Mouse (Mus musculus) urinary bladder, adult 18-20 months (tissue): ENCODE data around the gene Fam118b.

Experiments used
- DNase-seq, 2 experiments: peaks; one replicate each; pipeline ENCODE4 v3.0.0; 2022; ENCODE audit warnings: low spot score in 2 of 2, mixed read lengths in 2 of 2

Gene Fam118b

DNA sequence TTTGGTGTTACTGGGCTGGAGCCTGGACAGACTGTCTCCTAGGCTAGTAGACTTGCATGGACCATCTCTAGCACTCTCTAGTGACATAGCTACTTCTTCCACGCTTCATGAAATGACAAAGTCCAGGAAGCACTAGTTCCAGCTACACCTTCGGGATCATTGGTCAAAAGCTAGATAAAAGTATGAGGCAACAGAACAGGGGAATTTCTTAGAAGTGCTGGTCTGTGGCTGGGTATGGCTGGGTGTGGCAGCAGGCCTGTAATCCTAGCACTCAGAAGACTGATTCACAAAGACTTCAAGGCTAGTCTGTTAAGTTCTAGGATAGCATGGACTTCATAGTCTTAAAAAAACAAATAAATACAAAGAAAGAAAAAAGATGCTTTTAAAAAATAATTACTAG is 4.2 kb downstream of the Fam118b start:
- DNase-seq = no peak

- no peak for DNase-seq
These were observed 5.2 kb downstream of the Fam118b start for GRCm38 (mm10) chr9:35262418-35262817.

DNA sequence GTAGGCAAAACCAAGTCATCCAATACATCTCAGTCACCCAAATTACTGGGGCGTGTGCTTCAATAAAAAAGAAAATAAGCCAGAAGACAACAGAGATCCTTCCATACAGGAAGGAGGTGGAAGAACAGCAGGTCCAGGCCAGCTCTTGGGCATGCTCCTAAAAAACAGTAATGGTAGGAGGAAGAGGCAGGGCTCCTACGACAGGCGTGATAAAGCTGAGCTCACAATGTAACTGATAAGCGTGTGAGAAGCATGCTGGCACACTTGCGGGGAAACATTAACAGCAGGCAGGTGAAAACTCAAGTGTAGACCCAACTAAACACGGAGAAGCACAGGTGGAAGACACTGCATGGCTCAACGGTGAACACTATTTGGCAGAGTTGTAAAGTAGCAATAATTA is 10.2 kb downstream of the Fam118b start:
- DNase-seq = no peak

DNA sequence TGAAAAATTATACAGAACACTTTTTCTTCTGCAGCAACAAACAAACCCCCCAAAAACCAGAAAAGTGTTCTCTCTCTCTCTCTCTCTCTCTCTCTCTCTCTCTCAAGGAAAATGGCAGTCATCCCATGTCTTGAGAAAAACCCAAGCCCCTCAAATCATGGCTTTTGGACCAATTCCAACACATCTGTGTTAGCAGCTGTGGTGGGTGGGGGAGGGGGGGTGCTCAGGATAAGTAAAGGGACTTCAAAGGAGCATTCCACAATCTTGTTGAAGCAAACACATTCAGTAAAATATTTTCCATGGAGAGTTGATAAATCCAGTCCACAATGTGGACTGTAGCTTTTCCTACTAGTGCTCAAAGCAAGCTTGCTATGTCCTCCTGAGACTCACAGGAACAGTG is 18.1 kb downstream of the Fam118b start:
- no peak for DNase-seq

DNA sequence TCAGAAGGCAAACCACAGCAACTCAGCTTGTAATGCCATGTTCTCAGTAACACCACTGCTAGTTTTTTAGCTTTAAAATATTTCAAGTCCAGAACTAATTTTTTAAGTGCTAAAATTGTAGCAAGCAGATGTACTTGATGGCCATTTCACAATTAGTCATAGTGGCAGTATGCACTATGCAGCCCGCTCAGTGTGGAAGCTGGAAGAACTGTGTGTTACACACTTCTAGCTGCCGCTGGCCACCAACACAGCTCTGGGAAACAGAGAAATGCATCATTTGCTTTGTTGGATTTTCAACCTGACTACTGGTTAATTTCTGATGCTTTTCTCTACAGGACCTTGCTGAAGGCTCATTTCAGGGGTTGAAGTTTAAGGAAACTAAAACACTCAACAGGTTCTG is 20.2 kb downstream of the Fam118b start:
- DNase-seq = no peak

DNA sequence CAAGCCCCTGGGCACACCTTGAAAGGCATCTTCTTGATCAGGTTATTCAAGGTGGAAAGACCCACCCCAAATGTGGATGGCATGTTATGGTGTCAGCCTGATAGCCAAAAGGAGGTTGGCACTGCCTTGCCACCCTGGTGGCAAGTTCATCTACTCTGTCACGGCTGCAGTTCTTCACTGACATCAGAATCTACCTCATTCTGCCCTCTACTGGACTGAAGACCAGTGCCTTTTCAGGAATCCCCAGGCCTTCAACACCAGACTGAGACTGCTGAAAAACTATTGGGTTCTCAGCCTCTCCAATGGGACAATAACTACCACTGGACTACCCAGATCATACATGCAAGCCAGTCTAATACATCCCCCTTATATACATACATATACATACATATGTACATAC is 27.9 kb downstream of the Fam118b start:
- no peak for DNase-seq

- DNase-seq = no peak
These were observed 28.6 kb downstream of the Fam118b start for GRCm38 (mm10) chr9:35238915-35239571.

DNA sequence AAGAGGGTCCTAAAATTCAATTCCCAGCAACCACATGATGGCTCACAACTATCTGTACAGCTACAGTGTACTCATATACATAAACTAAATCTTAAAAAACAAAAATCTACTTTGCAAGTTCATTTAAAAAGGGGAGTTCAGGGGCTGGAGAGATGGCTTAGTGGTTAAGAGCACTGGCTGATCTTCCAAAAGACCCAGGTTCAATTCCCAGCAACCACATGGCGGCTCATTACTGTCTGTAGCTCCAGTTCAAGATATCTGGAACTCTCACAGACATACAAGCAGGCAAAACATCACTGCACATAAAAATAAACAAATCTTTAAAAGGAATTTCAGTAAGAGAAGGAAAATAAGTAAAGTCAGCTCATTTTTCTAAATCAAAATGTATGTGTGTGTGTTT is 29.2 kb downstream of the Fam118b start:
- DNase-seq = no peak

DNA sequence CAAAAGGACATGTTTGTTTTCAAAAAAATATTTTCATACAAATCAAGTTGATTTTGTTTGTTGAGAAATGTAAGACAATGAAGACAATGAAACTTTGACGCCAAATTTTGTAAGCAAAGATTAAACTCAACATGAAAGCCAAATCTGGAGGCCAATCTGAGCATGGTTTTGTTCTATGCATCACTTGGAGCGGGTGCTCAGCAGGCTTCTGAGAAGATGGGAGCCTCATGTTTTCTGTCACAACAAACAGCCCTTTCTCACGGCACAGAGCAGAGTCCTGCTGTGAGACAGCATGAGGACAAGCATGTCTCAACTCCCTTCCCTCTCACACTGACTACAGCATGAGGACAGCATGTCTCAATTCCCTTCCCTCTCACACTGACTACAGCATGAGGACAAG is 31.6 kb downstream of the Fam118b start:
- no peak for DNase-seq

DNA sequence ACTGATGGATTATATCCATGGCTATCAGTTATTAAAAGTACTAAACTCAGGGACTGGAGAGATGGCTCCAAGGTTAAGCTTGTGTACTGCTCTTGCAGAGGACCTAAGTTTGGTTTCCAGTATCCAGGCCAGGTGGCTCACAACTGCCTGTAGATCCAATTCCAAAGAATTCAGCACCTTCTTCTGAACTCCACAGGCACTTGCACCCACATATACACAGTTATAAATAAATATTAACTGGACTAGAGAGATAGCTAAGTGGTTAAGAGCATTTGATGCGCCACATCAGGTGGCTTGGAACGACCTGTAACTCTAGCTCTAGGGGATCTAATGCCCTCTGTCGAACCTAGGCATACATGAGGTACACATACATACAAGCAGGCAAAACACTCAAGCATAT is 38.9 kb downstream of the Fam118b start:
- DNase-seq = no peak

- no peak for DNase-seq
These were observed 44.1 kb downstream of the Fam118b start for GRCm38 (mm10) chr9:35223466-35223865.

- DNase-seq = no peak
These were observed 49.6 kb downstream of the Fam118b start for GRCm38 (mm10) chr9:35217963-35218362.

DNA sequence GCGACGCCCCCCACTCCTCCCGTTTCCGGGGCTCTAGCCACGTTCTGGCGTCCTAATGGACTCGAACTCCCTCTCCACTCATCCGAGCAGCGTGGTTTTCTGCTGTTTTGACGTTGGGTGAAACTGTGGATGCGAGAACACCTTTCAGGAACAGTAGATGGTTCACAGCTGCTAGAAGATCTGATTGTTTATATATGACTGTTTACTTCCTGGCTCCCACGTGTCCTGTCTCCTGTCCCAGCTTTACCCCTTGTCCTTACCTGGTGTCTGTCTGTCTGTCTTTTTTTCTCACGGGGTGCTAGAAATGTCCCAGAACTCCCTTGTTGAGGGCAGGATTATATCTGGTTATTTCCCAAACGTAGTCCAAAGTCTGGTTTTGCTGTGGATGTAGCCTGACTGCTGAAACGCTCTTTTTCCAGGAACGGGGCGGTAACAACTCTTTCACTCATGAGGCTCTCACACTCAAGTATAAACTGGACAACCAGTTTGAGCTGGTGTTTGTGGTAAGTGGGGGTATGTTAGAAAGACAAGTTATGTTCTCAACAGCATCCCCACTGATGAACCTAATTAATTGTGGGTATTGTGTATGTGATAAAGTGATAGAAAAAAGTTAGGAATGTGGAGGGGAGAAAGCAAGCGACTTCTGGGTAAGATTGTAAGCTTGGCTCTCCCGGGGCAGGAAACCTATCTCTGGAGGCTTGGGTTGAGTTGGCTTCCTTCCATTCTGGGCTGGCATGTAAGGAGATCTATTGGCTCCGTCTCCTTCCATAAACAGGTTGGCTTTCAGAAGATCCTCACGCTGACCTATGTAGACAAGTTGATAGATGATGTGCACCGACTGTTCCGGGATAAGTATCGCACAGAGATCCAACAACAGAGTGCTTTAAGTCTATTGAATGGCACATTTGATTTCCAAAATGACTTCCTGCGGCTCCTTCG is 55.8 kb downstream of the Fam118b start:
- DNase-seq = no peak

GRCm38 (mm10) chr9:35210542-35211474 is 56.8 kb downstream of the Fam118b start, which contains the start of gene Foxred1:
Gene Foxred1 (minus strand): TSS chr9:35211055.
- peak; percentile 93 to 99 for DNase-seq

DNA sequence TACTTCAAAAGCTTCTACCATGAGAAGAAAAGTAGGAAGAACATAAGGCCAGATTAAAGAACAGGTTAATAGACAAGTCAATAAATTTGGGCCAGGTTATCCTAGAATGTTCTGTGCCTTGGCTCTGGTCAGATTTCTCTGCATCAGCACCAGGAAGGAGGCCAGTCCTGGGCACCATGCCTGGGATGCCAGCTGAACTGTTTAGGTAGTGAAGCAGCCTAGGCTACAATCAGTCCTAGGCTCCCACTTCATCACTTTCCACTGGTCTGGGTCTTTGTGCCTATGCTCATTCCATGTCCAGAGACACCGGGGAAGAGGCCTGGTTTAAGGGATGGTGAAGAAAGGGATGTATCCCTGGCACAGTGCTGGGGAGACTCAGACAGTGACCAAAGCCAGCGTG is 63.2 kb downstream of the Fam118b start:
- DNase-seq = no peak

DNA sequence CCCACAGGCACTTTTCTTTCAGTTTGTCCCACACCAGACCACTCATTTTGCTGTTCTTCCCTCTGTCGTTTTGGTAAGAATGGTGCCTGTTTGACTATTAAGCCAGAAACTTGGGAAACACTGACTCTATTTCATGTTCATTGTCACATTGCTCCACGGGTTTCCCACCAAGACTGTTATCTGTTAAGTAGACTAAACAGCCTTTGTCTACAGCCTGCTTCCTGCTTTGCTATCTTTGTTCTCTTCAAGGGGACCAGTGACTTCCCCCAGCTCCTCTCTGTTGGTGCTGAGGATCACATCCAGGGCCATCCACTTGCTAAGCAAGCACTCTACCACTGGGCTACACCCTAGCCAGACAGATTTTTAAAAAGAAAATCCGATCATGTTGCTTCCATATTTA is 64.1 kb downstream of the Fam118b start:
- DNase-seq = no peak

GRCm38 (mm10) chr9:35200529-35201060 is 67.0 kb downstream of the Fam118b start:
- no peak for DNase-seq

DNA sequence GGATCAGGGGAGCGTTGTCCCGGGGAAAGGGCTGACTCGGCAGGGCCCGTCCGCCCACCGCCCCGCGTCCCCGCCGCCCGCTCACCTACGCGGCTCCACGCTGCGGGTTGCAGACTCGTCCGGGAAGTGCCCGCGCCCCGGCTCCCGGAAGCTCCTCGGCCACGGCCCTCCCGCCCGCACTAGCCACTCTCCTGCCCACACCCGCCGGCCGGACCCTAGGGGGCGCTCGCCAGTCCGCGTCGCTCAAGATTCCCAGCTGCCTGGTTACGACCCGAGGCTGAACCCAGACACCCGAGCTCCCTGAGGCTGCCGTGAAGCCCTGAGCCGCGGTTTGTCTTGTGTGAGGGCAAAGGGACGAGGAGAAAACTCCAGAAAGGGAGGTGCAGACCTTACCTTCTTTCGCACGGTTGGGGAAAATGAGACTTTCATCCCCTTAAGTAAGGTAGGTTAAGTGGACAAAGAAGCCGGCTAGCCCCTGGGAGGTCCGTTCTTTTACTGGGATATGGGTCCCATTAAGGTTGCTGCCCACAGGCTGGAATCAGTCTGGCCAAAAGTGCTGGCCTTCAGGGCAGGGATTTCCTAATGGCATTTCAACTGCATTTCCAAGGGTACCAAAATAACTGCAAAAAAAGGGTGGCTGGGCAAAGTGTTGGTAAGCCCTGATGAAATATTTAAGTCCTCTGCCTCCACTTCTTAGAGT is 67.7 kb downstream of the Fam118b start, which contains the start of the genes Srpr and Tirap:
Srpr (plus strand) TSS at position 404 of the 700 bp plus-strand sequence.
Tirap (minus strand) TSS at position 520 of the 700 bp plus-strand sequence.
- peak; percentile 88 to 91 for DNase-seq

DNA sequence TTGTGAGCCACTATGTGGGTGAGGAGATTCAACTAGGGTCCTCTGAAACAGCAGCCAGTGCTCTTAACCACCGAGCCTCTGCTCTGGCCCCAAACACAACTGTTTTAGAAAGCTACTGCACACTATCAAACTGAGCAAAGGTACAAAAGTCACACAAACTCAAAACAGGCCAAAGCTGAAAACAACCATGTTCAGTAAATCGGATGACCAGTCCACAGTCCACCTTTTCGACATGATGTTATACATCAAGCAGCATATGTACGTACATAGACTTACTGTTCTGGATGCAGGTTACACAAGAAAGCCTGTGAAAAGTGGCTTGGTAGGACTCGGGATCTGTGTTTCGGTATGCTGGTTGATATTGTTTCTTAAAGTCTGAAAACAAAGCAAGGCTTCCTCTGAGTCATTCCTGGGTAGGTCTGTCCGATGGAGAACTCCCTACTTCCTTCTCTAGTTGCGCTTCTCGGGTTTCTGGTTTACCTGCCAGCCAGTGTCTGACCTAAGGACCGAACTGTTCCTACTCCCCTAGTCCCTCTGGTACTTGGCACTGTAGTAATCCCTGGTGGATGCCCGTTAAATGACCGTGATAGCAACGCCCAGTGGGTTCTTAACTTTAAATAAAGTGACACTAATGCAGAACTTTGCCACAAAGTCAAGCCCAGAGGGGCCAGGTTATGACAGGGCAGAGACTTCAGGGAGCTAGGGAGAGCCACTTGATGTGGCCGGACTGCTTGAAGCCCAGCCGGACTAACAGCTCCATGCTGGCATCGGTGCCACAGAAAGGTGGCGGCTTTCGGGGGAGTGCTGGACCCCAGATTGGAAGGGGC is 68.4 kb downstream of the Fam118b start:
- no peak for DNase-seq

DNA sequence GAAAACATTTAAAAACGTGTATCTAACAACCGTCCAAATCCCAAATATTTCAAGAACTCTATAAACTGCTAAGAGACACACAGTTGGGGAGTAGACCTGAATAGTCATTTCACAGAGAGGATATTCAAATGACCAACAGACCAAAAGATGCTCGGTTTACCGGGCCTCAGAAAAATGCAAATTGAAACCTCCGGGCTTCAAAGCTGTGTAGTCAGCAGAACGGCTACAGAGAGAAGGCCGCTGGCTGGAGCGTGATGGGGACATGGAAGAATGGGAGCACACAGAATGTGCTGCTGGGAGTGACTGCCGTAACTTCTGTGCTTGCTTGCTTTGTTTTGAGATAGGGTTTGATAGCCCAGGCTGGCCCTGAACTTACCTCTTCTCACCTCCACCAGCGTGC is 69.3 kb downstream of the Fam118b start:
- no peak for DNase-seq
